Mouse (Mus musculus): ENCODE measurements at regions not wholly inside any gene's neighbourhood (a gene's known extent, or its start where the extent isn't known, plus 50 kb on each side); places are given as distances from the start of the nearest gene placed in this dataset.

DNA sequence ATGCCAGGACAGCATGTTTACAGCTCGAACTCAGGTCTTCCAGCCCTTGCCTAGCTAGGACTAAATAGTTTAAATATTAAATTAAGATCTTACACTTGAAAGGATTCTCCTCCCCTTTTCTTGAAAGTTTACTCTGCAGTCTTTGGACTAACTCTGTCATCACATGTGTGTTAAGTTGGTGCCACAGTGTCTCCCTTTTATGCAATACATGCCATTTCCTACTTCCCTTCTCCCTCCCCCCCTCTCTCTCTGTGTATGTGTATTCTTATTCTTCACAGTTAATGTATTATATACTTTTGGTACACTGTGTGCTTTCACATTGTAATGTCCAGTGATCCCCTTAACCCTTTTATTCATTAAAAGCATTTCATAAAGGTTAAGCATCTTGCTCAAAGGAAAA lies 63.9 kb upstream of the Dock10 start:
- H3K4me2 ChIP-seq (replicated peaks; ENCODE audit: low read depth): no peak overlapping the region
- H3K9ac ChIP-seq (ENCODE audit: low read depth, low read length): no peak overlapping the region
- H3K4me1 ChIP-seq (replicated peaks; ENCODE audit: control insufficient read depth, insufficient read depth, low read length): no peaks in the 10 kb centered on the region
- H3K9me3 ChIP-seq (ENCODE audit: control insufficient read depth): no peaks in the 10 kb centered on the region
- no peak for ATAC-seq
- TF ChIP-seq CTCF (IDR thresholded peaks at IDR 0.05; ENCODE audit: low read depth): no peak
- H3K36me3 ChIP-seq (ENCODE audit: control insufficient read depth, insufficient read depth): no peaks in the 10 kb centered on the region
- no peaks in the 10 kb centered on the region for H3K27me3 ChIP-seq (replicated peaks; ENCODE audit: control insufficient read depth, insufficient read depth, low read length)
- WGBS: 61% methylated on average over 1 of the region's 1 CpGs
- no peak overlapping the region for H3K27ac ChIP-seq (ENCODE audit: low read depth, low read length)
- no peak overlapping the region for H3K4me3 ChIP-seq (ENCODE audit: low read depth, low read length)

DNA sequence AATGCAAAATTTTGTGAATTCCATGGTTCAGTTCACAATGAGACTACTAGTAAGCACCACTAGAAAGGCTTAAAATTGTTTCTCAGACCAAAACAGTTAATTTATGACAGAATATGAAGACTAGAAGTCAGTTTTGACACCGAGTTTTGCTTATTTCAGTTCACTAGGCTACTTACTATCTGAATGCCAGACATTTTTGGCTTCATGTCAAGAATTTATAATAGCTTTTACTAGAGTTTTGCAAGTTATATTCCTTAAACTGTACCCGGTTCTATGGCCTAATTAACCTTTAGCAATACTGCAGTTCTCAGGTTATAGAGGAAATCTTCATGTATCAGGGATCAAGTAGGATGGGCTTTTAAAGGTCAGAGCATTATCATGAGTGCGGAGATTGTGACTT lies 54.6 kb upstream of the Dock10 start:
- Histone ChIP-seq H3K4me1 (replicated peaks; ENCODE audit: control insufficient read depth, insufficient read depth, low read length) (no peaks in the 10 kb centered on the region), H3K27ac (ENCODE audit: low read depth, low read length) (no peak overlapping the region), H3K9ac (ENCODE audit: low read depth, low read length) (no peak overlapping the region), H3K4me2 (replicated peaks; ENCODE audit: low read depth) (no peak overlapping the region), H3K9me3 (ENCODE audit: control insufficient read depth) (no peaks in the 10 kb centered on the region), H3K36me3 (ENCODE audit: control insufficient read depth, insufficient read depth) (no peaks in the 10 kb centered on the region), H3K27me3 (replicated peaks; ENCODE audit: control insufficient read depth, insufficient read depth, low read length) (no peaks in the 10 kb centered on the region), H3K4me3 (ENCODE audit: low read depth, low read length) (no peak overlapping the region)
- no peak for ATAC-seq
- WGBS: 53% methylated on average over 3 of the region's 3 CpGs
- TF ChIP-seq CTCF (IDR thresholded peaks at IDR 0.05; ENCODE audit: low read depth): no peak

All from intestine, postnatal 0 days (tissue).